Mouse (Mus musculus) heart, embryonic 13.5 days (tissue): ENCODE results near the gene Bco1. TPM values are rescaled to one million over a fixed set of nuclear protein-coding genes. Genes with fewer than 3 reads are reported as not detected.

ENCODE experiments used
- ATAC-seq: fragments of 200-750 bp; cut with Nextera tagmentation; 2 replicates; pipeline ENCODE4 v1.8.0; 2017; ENCODE audit warnings: moderate TSS enrichment; ENCODE audit not compliant: insufficient number of reproducible peaks, low FRiP score, low TSS enrichment; ENCODE audit errors: extremely low read depth
- H3K27ac ChIP-seq: fragments of 300-500 bp; sonication (generic); replicated peaks from 2 replicates; pipeline ENCODE4 v1.5.1; 2015; ENCODE audit warnings: moderate library complexity, mild to moderate bottlenecking, inconsistent platforms
- H3K27me3 ChIP-seq: fragments of 300-500 bp; sonication (generic); replicated peaks from 2 replicates; pipeline ENCODE4 v1.6.1; 2015; ENCODE audit warnings: mild to moderate bottlenecking, inconsistent platforms
- H3K36me3 ChIP-seq: fragments of 300-500 bp; sonication (generic); 2 replicates; pipeline ENCODE4 v1.6.1; 2015; ENCODE audit warnings: mild to moderate bottlenecking, inconsistent platforms
- H3K4me1 ChIP-seq: fragments of 300-500 bp; sonication (generic); 2 replicates; pipeline ENCODE4 v1.6.1; 2015; ENCODE audit warnings: inconsistent platforms
- H3K4me2 ChIP-seq: fragments of 300-500 bp; sonication (generic); 2 replicates; pipeline ENCODE4 v1.6.1; 2015; ENCODE audit warnings: inconsistent platforms, mild to moderate bottlenecking, moderate library complexity
- H3K4me3 ChIP-seq: fragments of 300-500 bp; sonication (generic); 2 replicates; pipeline ENCODE4 v1.5.1; 2015; ENCODE audit warnings: moderate library complexity, mild to moderate bottlenecking, inconsistent platforms
- H3K9ac ChIP-seq: fragments of 300-500 bp; sonication (generic); 2 replicates; pipeline ENCODE4 v1.6.1; 2015; ENCODE audit warnings: inconsistent platforms, mild to moderate bottlenecking, moderate library complexity
- H3K9me3 ChIP-seq: fragments of 300-500 bp; sonication (generic); 2 replicates; pipeline ENCODE4 v1.6.1; 2016; ENCODE audit warnings: inconsistent platforms
- WGBS: fragments of 180-500 bp; shearing (Covaris S2); methylation state at CpG from one replicate; pipeline ENCODE4 v1.1.7; 2015; ENCODE audit warnings: mixed read lengths; 5-methylcytosine and 5-hydroxymethylcytosine counted together
- polyA plus RNA-seq: library from polyadenylated mRNA; unstranded; fragments of >200 nt; fragmentation: Nextera tagmentation; extraction: Ambion mirVana; gene quantifications from 2 replicates; pipeline ENCODE4 v1.2.1, GENCODE M21; 2015

The Bco1 gene
- polyA plus RNA-seq, 1 experiment from 2014 or later: 0.31 TPM

DNA sequence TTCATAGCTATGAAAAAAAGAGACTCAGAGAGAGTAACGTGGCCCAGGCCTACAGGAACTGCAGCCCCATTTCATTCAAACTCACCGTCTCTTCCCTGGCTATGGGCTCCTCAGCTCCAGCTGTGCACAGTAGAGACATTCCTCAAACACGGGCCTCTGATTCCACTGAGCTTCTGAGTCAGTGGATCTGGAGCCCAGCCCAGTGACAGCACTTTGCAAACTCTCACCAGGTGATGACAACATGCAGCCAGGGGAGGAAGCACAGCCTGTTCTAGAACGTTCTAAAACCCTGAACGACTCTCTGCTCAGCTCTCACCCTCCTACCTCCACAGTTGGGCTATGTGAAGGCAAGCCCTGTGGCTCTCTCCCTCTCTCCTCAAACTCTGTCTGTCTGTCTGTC lies 1.6 kb upstream of the Bco1 start:
- no peak overlapping the region for H3K4me2 ChIP-seq
- H3K9ac ChIP-seq: no peak overlapping the region
- peak overlapping the region; percentile 20; the same call in 1 of the 2 replicates for H3K27ac ChIP-seq
- H3K4me3 ChIP-seq: no peak overlapping the region
- no peak for ATAC-seq
- 26% methylated on average over 5 of the region's 5 CpGs for WGBS
- H3K4me1 ChIP-seq: peaks cover 17% of the 10 kb centered on the region
- H3K36me3 ChIP-seq: no peaks in the 10 kb centered on the region
- no peaks in the 10 kb centered on the region for H3K9me3 ChIP-seq
- H3K27me3 ChIP-seq: no peaks in the 10 kb centered on the region

GRCm38 (mm10) chr8:117097051-117097563 lies 1.5 kb downstream of the Bco1 start:
- no peak for ATAC-seq
- 0 out of 2 replicates have a peak overlapping the region, but pooled peaks have one; percentile 8 for H3K4me2 ChIP-seq
- H3K9ac ChIP-seq: no peak overlapping the region
- no peaks in the 10 kb centered on the region for H3K36me3 ChIP-seq
- H3K27ac ChIP-seq: no peak overlapping the region
- no peak overlapping the region for H3K4me3 ChIP-seq
- H3K27me3 ChIP-seq: no peaks in the 10 kb centered on the region
- 0 out of 2 replicates have a peak, but pooled peaks cover 11% of the 10 kb centered on the region for H3K9me3 ChIP-seq
- WGBS: 65% methylated on average over 10 of the region's 10 CpGs
- H3K4me1 ChIP-seq: peaks cover 17% of the 10 kb centered on the region

GRCm38 (mm10) chr8:117097564-117098191 lies 2.0 kb downstream of the Bco1 start:
- H3K27me3 ChIP-seq: no peaks in the 10 kb centered on the region
- ATAC-seq: no peak
- peaks cover 17% of the 10 kb centered on the region for H3K4me1 ChIP-seq
- H3K4me3 ChIP-seq: no peak overlapping the region
- WGBS: 60% methylated on average over 11 of the region's 11 CpGs
- no peak overlapping the region for H3K9ac ChIP-seq
- no peak overlapping the region for H3K27ac ChIP-seq
- 0 out of 2 replicates have a peak overlapping the region, but pooled peaks have one; percentile 8 for H3K4me2 ChIP-seq
- no peaks in the 10 kb centered on the region for H3K36me3 ChIP-seq
- 0 out of 2 replicates have a peak, but pooled peaks cover 11% of the 10 kb centered on the region for H3K9me3 ChIP-seq

DNA sequence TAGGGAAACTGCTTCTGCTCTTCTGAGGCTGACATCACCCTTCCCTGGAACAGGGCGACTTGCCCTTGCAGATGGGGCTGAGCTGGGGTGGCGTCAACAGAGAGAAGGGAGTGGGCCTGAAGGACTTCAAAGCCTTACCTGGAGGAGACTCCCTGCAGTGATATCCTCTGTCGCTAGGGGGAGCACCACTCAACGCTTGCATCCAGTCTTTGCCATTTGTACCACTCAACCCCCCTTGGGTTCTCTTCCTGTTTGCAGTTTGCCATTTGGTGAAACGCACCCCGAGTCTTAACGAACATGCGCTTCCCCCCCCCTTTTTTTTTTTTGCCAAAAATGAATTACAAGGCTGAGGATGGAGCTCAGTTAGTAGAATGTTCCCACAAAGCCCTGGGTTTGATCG lies 11.9 kb downstream of the Bco1 start:
- peak overlapping the region; percentile 31; the same call in 1 of the 2 replicates for H3K4me2 ChIP-seq
- H3K9me3 ChIP-seq: 0 out of 2 replicates have a peak, but pooled peaks cover 9% of the 10 kb centered on the region
- H3K4me3 ChIP-seq: no peak overlapping the region
- no peak overlapping the region for H3K9ac ChIP-seq
- H3K4me1 ChIP-seq: peaks cover 4% of the 10 kb centered on the region; the same call in 1 of the 2 replicates
- no peaks in the 10 kb centered on the region for H3K36me3 ChIP-seq
- WGBS: 10% methylated on average over 9 of the region's 9 CpGs
- ATAC-seq: no peak
- H3K27me3 ChIP-seq: no peaks in the 10 kb centered on the region
- H3K27ac ChIP-seq: no peak overlapping the region

DNA sequence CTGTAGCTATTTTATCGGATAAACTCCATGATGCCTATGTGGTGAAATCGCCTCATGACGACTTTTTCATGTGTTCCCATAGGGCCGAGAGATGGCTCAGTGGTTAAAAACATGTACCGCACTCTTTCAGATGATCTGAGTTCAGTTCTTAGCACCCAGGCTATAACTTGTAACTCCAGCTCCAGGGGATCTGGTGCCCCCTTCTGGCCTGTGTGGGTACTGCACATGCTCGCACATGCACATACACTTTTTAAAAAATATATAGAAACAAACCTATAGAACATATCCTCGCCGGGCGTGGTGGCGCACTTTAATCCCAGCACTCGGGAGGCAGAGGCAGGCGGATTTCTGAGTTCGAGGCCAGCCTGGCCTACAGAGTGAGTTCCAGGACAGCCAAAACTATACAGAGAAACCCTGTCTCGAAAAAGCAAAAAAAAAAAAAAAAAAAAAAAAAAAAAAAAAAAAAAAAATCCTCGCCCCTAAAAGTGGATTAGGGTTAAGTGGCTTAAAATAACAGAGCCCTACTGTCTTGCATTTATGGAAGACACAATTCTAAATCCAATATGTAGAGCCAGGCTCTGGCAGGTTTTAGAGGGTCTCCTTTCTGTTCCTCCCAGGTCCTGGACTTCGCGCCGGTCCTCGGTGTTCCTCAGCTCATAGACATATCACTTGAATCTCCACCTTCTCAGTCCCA lies 13.5 kb downstream of the Bco1 start:
- Histone ChIP-seq H3K9me3 (0 out of 2 replicates have a peak, but pooled peaks cover 6% of the 10 kb centered on the region), H3K36me3 (no peaks in the 10 kb centered on the region), H3K27me3 (no peaks in the 10 kb centered on the region), H3K27ac (no peak overlapping the region), H3K4me2 (no peak overlapping the region), H3K9ac (no peak overlapping the region), H3K4me3 (no peak overlapping the region), H3K4me1 (peaks cover 4% of the 10 kb centered on the region; the same call in 1 of the 2 replicates)
- 86% methylated on average over 19 of the region's 19 CpGs for WGBS
- ATAC-seq: no peak

DNA sequence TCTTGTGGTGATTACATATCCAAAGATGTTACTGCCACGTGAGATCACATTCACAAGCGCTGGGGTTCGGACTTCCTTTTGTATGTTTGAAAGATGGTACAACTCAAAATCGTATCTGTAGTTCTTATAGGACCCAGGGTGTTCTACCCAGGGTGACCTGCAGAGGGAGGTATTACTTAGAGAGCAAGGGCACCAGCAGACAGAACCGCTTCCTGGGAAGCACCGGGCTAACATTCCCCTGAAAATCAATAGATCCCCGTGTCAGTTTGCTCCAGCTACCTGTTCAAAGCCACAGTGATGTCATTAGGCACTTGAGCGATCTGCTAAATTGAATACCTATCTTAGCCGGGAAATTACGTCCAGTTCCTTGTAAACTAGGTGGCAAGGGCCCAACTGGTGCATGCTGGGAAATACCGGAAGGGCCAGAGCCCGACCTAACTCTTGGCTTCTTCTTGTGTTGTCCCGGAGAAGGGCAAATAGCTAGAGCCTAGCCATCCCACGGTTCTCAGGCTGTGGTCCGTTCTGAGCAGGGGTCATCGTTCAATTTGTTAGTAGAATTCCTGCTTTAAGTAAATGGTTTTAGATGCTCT lies 14.2 kb downstream of the Bco1 start:
- Histone ChIP-seq H3K36me3 (no peaks in the 10 kb centered on the region), H3K4me1 (peaks cover 4% of the 10 kb centered on the region; the same call in 1 of the 2 replicates), H3K4me3 (no peak overlapping the region), H3K27ac (no peak overlapping the region), H3K27me3 (no peaks in the 10 kb centered on the region), H3K9me3 (0 out of 2 replicates have a peak, but pooled peaks cover 6% of the 10 kb centered on the region), H3K4me2 (peak overlapping the region; percentile 20; the same call in 1 of the 2 replicates), H3K9ac (no peak overlapping the region)
- WGBS: 49% methylated on average over 16 of the region's 16 CpGs
- ATAC-seq: no peak

- H3K4me2 ChIP-seq: no peak overlapping the region
- H3K27ac ChIP-seq: no peak overlapping the region
- no peak overlapping the region for H3K9ac ChIP-seq
- ATAC-seq: no peak
- WGBS: 63% methylated on average over 3 of the region's 3 CpGs
- H3K36me3 ChIP-seq: no peaks in the 10 kb centered on the region
- 0 out of 2 replicates have a peak, but pooled peaks cover 6% of the 10 kb centered on the region for H3K9me3 ChIP-seq
- no peaks in the 10 kb centered on the region for H3K27me3 ChIP-seq
- H3K4me3 ChIP-seq: no peak overlapping the region
- H3K4me1 ChIP-seq: peaks cover 16% of the 10 kb centered on the region
Observed at GRCm38 (mm10) chr8:117111641-117112040, 16.0 kb downstream of the Bco1 start.

- Histone ChIP-seq H3K36me3 (no peaks in the 10 kb centered on the region), H3K27ac (no peak overlapping the region), H3K9ac (no peak overlapping the region), H3K27me3 (no peaks in the 10 kb centered on the region), H3K4me2 (no peak overlapping the region), H3K4me3 (no peak overlapping the region), H3K4me1 (peaks cover 16% of the 10 kb centered on the region), H3K9me3 (0 out of 2 replicates have a peak, but pooled peaks cover 6% of the 10 kb centered on the region)
- ATAC-seq: no peak
- WGBS: 68% methylated on average over 7 of the region's 8 CpGs
Observed at GRCm38 (mm10) chr8:117112261-117112660, 16.6 kb downstream of the Bco1 start.

DNA sequence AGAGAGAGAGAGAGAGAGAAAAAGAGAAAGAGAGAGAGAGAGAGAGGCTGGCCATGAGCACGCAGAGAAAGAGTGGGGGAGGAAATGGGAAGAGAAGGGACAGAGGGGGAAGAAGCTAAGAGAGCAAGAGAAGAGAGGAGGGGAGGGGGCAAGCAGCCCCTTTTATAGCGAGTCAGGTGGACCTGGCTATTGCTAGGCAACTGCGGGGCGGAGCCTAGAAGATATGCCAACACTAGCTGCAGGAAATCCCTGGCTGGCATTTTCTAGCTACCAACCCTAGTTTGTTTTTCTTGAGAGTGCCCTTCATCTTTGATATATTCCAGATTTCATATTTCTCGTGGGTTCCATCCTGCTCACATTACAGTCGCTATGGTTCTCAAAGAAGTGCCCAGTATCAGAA lies 19.4 kb downstream of the Bco1 start:
- Histone ChIP-seq H3K4me1 (peaks cover 16% of the 10 kb centered on the region), H3K9me3 (no peaks in the 10 kb centered on the region), H3K27me3 (no peaks in the 10 kb centered on the region), H3K27ac (no peak overlapping the region), H3K4me2 (peak overlapping the region; percentile 55), H3K4me3 (0 out of 2 replicates have a peak overlapping the region, but pooled peaks have one; percentile 14), H3K9ac (no peak overlapping the region), H3K36me3 (no peaks in the 10 kb centered on the region)
- no peak for ATAC-seq
- WGBS: 41% methylated on average over 6 of the region's 6 CpGs

DNA sequence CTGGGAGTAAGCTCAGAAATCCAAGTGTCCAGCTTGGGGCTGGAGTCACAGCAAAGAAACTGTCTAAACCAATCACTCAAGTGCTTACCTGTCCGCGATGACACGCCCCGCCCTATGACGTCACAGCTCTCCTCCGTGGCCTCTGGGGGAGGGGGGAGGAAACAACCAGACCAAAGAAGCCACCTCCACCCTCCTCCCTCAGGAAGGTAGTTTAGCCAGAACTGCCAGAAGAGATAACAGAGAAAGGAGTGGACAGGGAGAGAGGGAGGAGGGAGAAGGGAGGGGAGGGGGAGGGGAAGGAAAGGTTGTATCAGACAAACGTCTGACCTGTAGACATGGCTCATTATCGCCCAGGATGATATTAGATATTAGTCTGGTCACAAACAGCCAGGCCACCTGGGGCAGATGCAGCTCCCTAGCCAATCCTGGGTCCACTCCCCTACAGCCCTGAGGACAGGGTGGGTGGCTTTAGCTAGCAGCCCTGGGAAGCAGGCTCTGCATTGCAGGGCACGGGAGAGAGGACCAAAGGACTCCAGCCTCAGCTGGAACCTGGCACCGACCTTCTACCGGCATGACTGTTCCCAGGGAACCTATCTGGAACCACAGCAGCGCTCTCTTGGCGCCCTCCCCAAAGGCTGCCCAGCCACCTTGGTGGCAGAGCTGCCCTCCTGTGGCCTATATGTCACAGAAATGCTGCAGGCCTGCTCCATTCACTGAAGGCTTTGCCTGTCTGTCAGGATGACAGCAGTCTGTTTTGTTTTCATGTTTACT lies 20.2 kb downstream of the Bco1 start:
- Histone ChIP-seq H3K4me2 (peak overlapping the region; percentile 55), H3K9ac (no peak overlapping the region), H3K4me3 (0 out of 2 replicates have a peak overlapping the region, but pooled peaks have one; percentile 14), H3K4me1 (peaks cover 16% of the 10 kb centered on the region), H3K36me3 (no peaks in the 10 kb centered on the region), H3K27me3 (no peaks in the 10 kb centered on the region), H3K27ac (no peak overlapping the region), H3K9me3 (no peaks in the 10 kb centered on the region)
- WGBS: 11% methylated on average over 13 of the region's 13 CpGs
- peak; percentile 40 for ATAC-seq
